Mouse (Mus musculus): ENCODE results near the gene Egf.

Gene Egf

DNA sequence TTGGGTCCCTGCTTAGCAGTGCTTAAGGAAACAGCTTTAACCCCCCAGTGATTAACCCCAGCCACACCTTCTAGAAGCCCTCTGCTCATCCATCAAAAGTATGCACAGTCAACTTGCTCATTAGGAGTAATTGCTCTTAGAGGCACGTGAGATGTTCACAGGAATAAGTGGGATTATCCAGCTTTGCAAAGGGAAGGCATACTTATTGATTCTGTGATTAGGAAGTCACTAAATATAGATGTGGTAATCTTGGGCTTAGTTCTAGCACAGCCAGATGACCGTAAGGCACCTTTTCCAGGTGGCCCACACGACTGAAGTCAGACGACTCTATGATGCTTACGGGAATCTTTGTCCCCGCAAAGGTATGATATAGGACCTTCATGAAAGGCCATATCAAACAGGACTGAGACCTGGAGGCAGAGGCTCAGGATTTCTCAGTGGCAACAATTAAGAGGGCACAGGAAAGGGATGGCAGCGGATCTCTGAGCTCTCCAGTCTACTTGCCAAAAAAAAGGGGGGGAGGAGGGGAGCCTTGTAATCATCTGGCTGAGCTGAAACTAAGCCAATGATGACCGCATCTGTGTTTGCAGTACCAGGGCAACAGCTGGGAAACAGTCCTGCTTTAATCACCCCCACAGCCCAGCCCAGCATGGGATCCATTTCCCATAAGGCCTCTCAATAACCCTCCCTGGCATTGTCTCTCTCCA lies 105.4 kb downstream of the Egf start:
- peak; percentile 85 for DNase-seq

DNA sequence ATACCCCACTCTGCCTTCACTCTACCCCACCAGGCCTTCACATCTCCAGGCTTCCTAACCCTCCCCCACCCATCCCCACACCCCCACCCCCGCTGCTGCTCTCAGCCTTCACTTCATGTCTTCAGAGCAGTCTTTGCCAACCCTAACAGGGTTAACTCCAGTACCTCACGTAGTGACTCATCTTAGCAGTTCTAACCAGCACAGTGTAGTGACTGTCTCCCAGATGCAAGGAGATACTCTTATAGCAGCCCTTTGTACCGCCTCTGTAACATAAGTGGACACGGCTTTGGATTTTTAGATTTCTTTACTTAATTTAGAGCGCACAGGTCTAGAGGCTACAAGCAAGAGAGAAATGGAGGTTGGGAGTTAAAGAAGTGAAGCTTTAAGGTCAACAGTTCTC lies 106.5 kb downstream of the Egf start:
- DNase-seq, result no peak

DNA sequence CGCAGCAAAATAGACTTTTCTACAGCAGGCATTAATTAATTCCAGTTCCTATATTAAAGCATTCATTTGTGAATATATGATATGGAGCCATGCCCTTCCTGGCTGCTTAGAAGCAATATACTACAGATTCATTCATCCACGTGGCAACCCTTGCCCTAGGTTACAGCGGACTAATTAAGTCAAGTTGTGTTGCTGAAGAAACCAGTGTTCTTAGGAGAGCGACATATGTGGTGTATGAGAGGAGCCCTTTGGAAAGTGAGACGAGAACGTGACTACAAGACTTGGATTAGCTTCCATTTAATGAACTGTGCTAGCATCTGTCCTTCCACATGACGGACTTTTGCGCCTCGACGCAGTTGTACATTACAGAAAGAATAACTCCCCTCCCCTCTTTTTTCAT lies 107.8 kb downstream of the Egf start:
- no peak for DNase-seq

DNA sequence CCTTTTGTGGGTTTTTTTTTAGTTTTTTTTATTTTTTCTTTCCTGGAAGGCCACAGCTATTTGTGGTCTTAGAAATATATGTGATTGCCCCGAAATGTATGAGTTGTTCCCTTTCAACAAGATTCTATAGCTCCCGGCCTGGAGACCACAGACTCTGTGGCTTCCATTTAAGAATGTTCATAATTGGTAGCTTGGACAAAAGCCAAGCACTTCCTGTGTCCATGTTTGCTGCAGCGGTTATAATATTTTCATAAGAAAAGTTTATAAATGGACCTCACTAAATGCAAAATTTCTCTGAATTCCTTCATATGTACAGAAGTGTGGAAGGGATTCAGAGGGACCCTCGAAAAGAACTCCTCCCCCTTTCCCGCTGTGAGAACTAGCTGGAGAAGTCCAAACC lies 108.3 kb downstream of the Egf start:
- no peak for DNase-seq

DNA sequence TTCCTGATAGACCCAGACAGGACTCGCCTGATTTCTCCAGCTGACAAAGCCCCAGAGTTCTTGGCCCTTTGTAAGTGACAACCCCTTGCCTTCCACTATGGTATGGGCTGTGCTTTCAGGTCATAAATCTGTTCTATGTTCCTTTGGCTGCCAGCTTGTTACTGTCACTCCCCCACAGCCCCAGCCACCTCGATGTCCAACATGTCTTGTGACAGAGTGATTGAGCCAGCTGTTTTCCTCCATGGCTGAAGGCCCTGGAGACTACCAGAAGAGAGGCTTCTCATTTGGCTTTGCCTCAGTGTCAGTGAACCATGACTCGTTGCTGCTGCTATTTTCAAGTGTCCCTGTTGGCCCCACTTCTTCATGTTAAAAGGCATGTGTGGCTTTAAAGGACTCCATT lies 109.7 kb downstream of the Egf start:
- peak; percentile 81 for DNase-seq

DNA sequence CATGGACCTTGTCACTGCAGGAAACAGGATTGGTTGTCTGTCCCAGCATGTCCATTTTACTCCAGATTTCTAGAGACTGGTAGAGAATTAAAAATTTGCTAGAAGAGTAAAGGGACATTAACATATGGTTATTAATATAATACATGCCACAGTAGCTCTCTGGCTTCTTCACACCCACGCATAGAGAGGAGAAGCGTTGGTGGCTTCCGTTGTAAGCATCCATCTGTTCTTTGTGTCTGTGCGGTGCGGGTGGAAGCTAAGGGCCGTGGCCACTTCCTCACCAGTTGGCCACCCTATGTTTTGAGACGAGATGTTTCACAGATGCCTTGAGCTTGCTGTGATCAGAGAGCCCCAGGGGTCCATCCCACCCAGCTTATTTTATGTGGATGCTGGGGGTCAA lies 113.5 kb downstream of the Egf start:
- no peak for DNase-seq

DNA sequence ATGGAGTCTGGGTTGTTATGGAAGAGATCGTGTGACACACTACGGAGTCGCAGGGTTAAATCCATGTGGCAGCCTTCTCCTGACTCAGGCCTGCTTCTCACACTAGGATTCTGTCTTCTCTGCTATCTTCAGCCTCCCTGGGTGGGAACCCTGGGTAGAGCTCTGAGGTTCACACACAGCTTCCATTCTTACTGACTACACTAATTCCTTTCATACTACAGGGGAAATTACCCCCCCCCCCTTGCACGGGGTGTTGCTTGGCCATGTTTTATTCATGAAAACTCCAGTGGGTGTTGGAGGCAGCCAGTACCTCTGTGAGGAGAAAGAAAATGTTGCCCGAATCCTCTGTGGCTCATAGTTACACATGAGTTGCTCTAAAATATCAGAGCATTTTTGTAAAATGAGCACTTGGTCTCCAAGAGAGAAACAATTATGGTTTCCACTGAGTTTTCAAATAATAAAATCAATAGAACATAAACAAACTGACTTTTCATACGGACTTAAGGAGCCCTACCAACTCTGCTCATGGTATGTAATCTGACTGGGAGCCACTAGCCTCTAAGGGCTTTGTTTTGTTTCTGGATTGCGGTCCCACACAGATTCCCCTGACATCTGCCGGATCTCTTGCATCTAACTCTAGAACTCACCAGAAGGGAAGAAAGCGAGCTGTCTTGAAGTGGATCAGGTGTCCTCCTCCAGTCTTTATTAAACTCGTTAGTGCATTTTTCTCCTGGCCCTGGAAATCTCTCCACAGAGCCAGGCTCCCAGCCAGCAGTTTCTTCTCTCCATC lies 114.7 kb downstream of the Egf start:
- DNase-seq, result no peak

DNA sequence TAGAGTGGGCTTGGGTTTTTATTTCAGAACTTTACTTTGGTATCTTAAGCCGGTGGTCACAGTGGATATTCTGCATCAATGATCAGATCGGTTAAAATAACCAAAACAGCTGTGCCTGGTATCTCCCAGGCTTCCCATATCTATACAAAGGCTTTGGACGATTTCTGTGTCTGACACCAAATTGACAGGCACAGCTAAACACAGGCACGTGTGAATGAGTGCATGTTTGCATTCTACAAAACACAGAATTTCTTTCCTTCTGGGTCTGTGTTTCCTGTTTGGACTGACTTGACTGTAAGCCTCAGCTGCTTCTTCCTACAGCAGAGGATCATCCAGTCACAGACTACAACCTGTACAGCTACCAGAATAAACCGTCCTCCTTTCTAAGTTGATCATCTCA lies 115.4 kb downstream of the Egf start:
- DNase-seq, result no peak

DNA sequence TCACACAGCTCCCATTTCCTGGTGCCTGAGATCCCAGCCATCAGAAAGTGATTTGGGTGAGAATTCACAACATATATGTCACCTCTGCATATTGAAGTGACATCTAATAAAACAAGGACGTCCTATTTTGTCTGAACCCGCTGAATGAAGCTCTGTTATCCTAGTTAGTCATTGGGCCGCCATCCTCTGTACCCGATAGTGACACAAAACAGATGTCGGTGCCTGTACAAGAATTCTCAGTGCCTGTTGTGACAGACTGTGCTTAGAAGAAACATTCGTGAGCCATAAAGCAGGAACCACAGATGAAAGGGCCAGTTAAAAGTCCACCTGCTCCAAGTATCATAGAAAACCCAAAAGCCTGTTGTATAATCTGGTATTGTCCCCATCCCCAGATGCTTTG lies 117.7 kb downstream of the Egf start:
- peak; percentile 38 for DNase-seq

DNA sequence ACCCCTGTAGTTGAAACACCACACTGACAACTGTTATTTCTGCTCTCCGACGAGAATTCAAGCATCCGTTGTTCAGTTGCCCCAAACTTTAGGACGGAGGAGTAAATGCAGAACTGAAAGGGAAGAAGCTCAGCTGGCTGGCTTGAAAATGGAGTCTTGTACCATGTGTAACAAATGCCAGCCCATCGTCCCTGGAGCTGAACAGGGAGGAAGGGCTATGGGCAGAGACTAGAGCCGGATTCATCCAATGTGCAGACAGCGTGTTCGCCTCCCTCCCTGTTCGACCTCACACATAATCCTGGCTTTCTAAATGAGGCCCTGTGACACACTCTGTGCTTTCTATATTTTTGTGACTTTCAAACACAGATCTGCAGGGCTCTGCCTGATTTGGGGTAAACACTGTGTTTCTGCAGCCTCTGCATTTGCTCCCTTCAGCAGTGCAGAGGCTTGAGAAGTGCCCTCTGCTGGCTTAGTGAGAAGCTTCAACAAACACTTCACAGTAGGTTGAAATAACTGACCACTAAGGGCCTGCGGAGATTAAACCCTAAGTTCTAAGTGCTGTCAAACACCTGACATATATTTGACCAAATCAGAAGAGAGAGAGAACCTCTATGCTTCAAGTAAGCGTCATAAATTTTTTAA lies 120.7 kb downstream of the Egf start:
- peak; percentile 62 for DNase-seq

DNA sequence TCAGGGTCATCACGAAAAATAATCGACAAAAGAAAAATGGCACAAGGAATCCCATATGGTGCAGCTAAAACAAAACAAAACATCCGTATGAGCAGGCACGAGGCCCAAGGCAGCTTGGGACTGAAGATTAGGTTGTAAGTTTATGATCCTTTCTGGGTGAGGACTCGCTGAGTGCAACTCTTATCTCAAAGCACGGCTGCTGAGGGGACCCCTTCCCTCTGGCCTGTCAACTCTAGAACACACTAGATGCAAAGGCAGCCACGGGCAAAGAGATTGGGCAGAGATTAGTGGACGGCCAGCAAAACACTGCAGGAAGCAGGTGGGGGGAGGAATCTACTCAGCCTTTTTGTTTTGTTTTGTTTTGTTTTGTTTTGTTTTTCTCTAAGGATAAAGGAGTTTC lies 121.6 kb downstream of the Egf start:
- DNase-seq, result peak; percentile 10

DNA sequence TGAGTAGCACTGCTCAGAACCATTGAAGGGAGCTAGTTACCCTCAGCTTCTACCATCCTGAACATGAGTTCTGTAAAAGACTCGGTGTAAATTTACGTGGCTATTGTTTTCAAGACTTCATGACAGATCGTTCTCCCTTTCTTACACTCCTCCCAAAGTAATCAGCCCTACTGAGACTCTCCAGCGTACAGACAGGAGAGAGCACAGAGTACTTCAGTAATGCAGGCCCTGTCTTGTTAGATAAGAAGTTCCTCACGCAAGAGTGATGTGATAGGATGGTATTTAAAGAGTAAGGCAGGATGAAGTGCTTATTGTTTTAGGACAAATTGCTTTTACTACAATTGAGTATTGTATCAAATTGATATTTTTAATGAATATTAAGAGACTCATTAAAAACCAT lies 123.3 kb downstream of the Egf start:
- no peak for DNase-seq

DNA sequence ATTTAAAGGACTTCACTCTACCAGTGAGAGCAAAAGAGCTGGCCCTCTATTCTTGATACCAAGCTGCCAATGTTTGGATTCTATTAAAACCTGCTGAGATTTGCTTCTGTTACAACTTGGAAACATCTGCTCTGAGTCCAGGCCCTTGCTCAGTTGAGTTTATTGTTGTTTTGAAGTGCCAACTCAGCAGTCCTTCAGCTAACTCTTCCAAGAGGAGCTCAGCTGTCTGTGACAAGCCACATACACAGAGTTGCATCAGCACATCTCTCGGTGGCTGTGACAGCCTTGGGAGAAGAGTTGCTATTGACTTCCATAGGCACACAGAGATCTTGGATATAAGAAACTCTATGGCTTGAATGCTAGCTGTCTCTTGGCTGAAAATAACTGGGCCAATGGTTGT lies 124.1 kb downstream of the Egf start:
- peak; percentile 34 for DNase-seq
